Mouse (Mus musculus) hindbrain, embryonic 16.5 days (tissue): ENCODE measurements around the gene Exoc6b. TPM values are rescaled to one million over a fixed set of nuclear protein-coding genes. Genes with fewer than 3 reads are reported as not detected.

ENCODE experiments used
- ATAC-seq: fragments of 200-750 bp; cut with Nextera tagmentation; 2 replicates; pipeline ENCODE4 v1.8.0; 2017; ENCODE audit warnings: moderate TSS enrichment, moderate library complexity
- H3K27ac ChIP-seq: fragments of 300-500 bp; sonication (generic); 2 replicates; pipeline ENCODE4 v1.5.1; 2014; ENCODE audit warnings: low read depth, mild to moderate bottlenecking, control low read depth, low read length, moderate library complexity
- H3K27me3 ChIP-seq: fragments of 300-500 bp; sonication (generic); replicated peaks from 2 replicates; pipeline ENCODE4 v1.6.1; 2014; ENCODE audit warnings: low read length; ENCODE audit not compliant: control insufficient read depth, insufficient read depth
- H3K36me3 ChIP-seq: fragments of 300-500 bp; sonication (generic); 2 replicates; pipeline ENCODE4 v1.6.1; 2014; ENCODE audit warnings: mild to moderate bottlenecking, low read length, moderate library complexity, mixed read lengths; ENCODE audit not compliant: control insufficient read depth, insufficient read depth
- H3K4me1 ChIP-seq: fragments of 300-500 bp; sonication (generic); 2 replicates; pipeline ENCODE4 v1.6.1; 2014; ENCODE audit warnings: low read depth, low read length; ENCODE audit not compliant: control insufficient read depth, insufficient read depth
- H3K4me2 ChIP-seq: fragments of 300-500 bp; sonication (generic); 2 replicates; pipeline ENCODE4 v1.6.1; 2014; ENCODE audit warnings: mild to moderate bottlenecking, low read length, control low read depth, moderate library complexity
- H3K4me3 ChIP-seq: fragments of 300-500 bp; sonication (generic); 2 replicates; pipeline ENCODE4 v1.5.1; 2014; ENCODE audit warnings: mild to moderate bottlenecking, low read length, control low read depth, moderate library complexity
- H3K9ac ChIP-seq: fragments of 300-500 bp; sonication (generic); 2 replicates; pipeline ENCODE4 v1.6.1; 2014; ENCODE audit warnings: low read depth, mild to moderate bottlenecking, control low read depth, low read length, moderate library complexity
- H3K9me3 ChIP-seq: fragments of 300-500 bp; sonication (generic); 2 replicates; pipeline ENCODE4 v1.6.1; 2014; ENCODE audit warnings: mild to moderate bottlenecking, low read length, moderate library complexity; ENCODE audit not compliant: control insufficient read depth
- WGBS: fragments of 180-500 bp; shearing (Covaris S2); extraction: QIAGEN DNeasy Blood & Tissue Kit; methylation state at CpG from one replicate; pipeline ENCODE4 v1.1.7; 2014; 5-methylcytosine and 5-hydroxymethylcytosine counted together
- polyA plus RNA-seq: library from polyadenylated mRNA; unstranded; fragments of >200 nt; fragmentation: Nextera tagmentation; extraction: Ambion mirVana; gene quantifications from 2 replicates; pipeline ENCODE4 v1.2.1, GENCODE M21; 2015

Exoc6b gene
- polyA plus RNA-seq, 1 experiment from 2014 or later, result 46.5 TPM

DNA sequence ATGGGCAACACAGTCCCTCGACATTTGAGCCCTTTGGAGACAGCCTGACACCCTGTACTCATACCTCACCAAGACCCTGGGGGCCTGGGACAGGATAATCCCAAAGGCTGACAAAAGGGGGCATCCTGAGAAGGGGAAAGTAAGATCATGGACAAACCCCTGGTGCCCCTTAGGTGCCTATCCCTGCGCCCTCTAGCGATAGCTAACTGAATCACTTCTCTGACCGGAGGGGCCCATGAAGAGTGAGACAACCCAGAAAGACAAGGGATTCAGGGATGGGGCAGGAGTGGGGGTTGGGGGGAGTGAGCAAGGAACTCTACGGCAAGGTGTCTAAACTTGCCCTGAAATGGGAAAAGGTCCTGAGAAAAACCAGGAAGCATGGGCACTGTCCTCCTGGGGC is 490.4 kb downstream of the Exoc6b start:
- Histone ChIP-seq H3K4me3 (no peak overlapping the region), H3K27ac (no peak overlapping the region), H3K9me3 (no peaks in the 10 kb centered on the region), H3K4me1 (peaks cover 14% of the 10 kb centered on the region), H3K9ac (no peak overlapping the region), H3K36me3 (no peaks in the 10 kb centered on the region), H3K27me3 (peaks cover 36% of the 10 kb centered on the region), H3K4me2 (no peak overlapping the region)
- no peak for ATAC-seq
- WGBS, result 10% methylated on average over 5 of the region's 5 CpGs

DNA sequence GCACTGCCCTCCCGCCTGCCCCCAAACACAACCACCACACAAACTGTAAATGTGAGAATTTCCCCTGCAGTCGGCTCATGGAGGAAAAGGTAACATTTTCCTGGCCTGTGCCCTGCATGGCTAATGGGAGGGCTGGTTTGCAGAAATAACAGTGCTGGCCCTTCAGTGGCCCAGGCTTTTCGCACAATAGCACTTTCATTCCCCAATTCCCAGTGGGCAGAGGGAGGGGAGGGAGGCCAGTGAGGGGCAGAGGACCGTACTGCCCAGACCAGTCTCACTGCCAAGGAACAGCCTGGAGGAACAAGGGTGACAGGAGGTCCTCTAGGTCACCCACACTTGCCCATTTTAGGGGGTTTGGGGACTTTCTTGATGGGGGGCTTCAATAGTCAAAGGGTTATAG is 491.4 kb downstream of the Exoc6b start:
- H3K4me1 ChIP-seq, result peaks cover 5% of the 10 kb centered on the region; the same call in 1 of the 2 replicates
- peaks cover 32% of the 10 kb centered on the region for H3K27me3 ChIP-seq
- H3K9ac ChIP-seq, result no peak overlapping the region
- 43% methylated on average over 4 of the region's 4 CpGs for WGBS
- ATAC-seq, result no peak
- no peaks in the 10 kb centered on the region for H3K36me3 ChIP-seq
- H3K9me3 ChIP-seq, result no peaks in the 10 kb centered on the region
- H3K4me2 ChIP-seq, result no peak overlapping the region
- H3K27ac ChIP-seq, result no peak overlapping the region
- H3K4me3 ChIP-seq, result no peak overlapping the region

DNA sequence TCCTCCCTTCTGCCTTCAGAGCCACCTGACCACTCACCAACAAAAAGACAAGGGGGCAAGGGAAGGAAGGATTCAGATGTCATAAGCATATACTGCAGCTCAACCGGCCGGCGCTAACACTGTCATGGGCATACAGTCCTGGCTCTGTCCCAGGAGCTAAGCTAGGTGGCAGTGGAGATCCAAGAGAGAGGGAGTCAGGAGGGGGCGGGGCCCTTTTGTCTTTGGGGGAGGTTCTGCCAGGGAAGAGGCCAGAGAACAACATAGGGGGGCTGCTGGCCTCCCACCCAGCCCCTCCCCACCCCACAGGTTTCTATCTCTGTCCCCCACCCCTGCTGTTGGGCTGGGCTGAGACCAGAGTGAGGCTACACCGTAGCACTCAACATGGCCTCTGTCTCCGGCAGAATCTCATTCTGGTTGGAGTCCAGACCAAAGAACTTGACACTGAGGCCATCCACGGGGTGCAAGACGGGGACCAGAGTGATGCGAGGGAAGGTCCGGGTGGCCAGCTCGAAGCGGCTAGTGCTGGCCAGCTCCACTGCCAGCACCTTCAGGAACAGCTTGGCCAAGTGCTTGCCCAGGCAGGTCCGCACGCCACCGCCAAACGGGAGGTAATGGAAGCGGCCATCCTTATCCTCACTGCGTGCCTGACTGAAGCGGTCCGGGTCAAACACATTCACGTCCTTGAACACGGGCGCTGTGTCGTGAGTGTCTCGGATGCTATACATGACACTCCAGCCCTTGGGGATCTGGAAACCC is 495.2 kb downstream of the Exoc6b start:
- Histone ChIP-seq H3K4me1 (peaks cover 12% of the 10 kb centered on the region), H3K36me3 (no peaks in the 10 kb centered on the region), H3K27me3 (peaks cover 4% of the 10 kb centered on the region; the same call in 1 of the 2 replicates), H3K4me2 (peak overlapping the region; percentile 38), H3K9me3 (no peaks in the 10 kb centered on the region), H3K4me3 (peak overlapping the region; percentile 12; the same call in 1 of the 2 replicates), H3K27ac (no peak overlapping the region), H3K9ac (0 out of 2 replicates have a peak overlapping the region, but pooled peaks have one; percentile 17)
- peak; percentile 55; the same call in 1 of the 2 replicates for ATAC-seq
- WGBS, result 43% methylated on average over 25 of the region's 25 CpGs

DNA sequence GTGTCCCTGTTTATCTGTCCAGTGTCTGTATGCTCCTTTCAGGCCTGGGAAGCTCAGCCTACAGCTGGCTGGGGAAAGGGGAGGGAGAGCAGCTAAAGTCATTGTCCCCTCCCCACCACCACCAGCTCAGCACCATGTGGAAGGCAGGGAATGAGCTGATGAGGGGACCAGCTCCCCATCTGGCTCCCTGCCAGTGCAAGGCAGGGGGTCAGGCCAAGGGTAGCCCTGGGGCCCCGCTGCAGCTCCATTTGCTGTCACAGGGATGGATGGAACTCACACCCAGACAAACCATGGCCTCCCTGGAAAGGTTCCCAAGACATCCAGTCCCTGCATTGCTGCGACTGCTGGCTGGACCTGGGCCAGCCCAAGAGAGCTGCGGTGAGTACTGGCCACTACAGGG is 499.3 kb downstream of the Exoc6b start:
- Histone ChIP-seq H3K4me3 (no peak overlapping the region), H3K27ac (no peak overlapping the region), H3K9ac (no peak overlapping the region), H3K36me3 (no peaks in the 10 kb centered on the region), H3K4me1 (peaks cover 13% of the 10 kb centered on the region), H3K9me3 (no peaks in the 10 kb centered on the region), H3K27me3 (no peaks in the 10 kb centered on the region; the same call in none of the 2 replicates), H3K4me2 (no peak overlapping the region)
- 24% methylated on average over 3 of the region's 3 CpGs for WGBS
- peak; percentile 18; the same call in 1 of the 2 replicates for ATAC-seq

DNA sequence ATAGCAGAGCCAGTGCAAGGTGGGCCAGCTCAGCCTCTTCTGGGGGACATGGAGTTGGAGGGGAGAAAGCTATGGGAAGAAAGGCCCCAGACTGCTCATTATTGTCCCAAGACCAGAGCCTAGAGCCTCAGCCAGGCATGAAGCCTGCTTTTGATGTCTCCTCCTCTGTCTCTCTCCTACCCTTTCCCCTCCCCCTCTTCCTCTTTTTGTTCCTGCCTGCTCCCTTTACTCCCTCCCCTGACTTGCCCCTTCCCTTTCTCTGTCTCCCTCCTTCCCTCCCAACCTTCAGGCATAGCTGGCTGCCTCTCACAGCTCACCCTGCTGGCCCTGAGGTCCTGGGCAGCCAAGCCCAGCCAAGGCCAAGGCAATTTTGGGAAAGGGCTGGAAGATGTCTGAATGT is 499.7 kb downstream of the Exoc6b start:
- peaks cover 13% of the 10 kb centered on the region for H3K4me1 ChIP-seq
- no peak overlapping the region for H3K4me3 ChIP-seq
- no peak overlapping the region for H3K4me2 ChIP-seq
- no peak overlapping the region for H3K27ac ChIP-seq
- ATAC-seq, result peak; percentile 9; the same call in 1 of the 2 replicates
- H3K27me3 ChIP-seq, result no peaks in the 10 kb centered on the region; the same call in 1 of the 2 replicates
- no peaks in the 10 kb centered on the region for H3K9me3 ChIP-seq
- no peak overlapping the region for H3K9ac ChIP-seq
- H3K36me3 ChIP-seq, result no peaks in the 10 kb centered on the region

DNA sequence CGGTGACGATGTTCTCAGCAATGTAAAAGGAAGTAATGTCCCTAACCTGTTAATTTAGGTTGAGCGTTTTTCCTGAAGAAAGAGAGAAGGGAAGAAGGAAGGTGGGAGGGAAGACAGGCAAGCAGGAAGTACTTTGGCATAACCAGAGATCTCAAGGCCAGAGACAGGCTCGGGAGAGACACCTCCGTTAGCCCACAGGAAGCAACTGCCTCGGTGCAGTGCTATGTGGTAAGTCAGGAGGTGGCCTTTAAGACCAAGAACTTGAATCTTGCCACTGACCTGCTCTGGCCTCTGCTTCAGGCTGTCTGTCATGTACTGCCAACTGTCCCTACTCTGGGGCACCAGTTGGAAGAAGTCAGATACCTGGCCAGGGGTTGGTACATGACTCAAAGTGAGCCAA is 500.4 kb downstream of the Exoc6b start:
- no peak for ATAC-seq
- Histone ChIP-seq H3K9ac (no peak overlapping the region), H3K4me1 (peaks cover 10% of the 10 kb centered on the region), H3K27ac (no peak overlapping the region), H3K9me3 (no peaks in the 10 kb centered on the region), H3K27me3 (no peaks in the 10 kb centered on the region; the same call in 1 of the 2 replicates), H3K4me3 (no peak overlapping the region), H3K4me2 (no peak overlapping the region), H3K36me3 (no peaks in the 10 kb centered on the region)
- 84% methylated on average over 6 of the region's 6 CpGs for WGBS

Other genes starting within 250 kb of the Exoc6b start
- gene Spr, start 68.3 kb upstream of the Exoc6b start, polyA plus RNA-seq, result 36.5 and 37.1 TPM in 2 replicates
- gene Emx1, start 117.9 kb upstream of the Exoc6b start, polyA plus RNA-seq, result 1.1 TPM in 1 of 2 replicates, not detected in the other